Mouse (Mus musculus) cerebellum, postnatal 25 days (tissue): ENCODE data around the gene Brk1.

Source experiments
- DNase-seq, 2 experiments: peaks; one replicate each; pipeline ENCODE4 v3.0.0; 2021; ENCODE audit warnings: mixed read lengths in 2 of 2

Brk1 gene

DNA sequence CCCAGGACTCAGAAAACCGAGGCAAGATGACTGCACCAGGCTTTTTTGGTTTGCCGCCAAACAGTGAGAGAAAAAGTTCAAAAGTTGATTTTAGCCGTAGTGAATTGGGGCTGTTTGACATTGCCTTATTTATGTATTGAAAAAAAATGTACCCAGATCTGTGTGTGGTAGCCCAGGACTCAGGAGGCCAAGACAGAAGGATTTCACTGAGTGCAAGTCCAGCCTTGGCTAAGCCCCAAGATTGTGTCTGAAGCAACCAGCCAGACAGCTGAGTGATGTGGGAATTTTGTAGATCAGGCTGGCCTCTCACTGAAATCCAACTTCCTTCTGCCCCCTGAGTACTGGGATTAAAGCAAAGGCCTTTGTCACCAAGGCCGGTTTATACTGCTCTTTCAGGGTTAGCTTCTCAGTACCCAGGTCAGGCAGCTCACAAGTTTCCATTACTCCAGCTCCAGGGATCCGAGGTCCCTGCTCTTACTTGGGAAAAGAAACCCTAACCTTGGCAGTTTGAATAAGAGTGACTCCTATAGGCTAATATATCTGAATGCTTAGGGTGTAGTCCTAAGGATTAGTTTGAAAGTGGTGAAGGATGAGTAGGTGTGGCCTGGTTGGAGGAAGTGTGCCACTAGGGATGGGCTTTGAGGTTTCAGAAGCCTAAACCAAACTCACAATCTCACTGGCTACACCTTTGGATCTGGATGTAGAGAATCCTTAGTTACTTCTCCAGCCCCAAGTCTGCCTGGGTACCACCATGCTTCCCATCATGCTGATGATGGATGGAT is 20.6 kb downstream of the Brk1 start:
- peak; percentile 12 to 32 for DNase-seq

DNA sequence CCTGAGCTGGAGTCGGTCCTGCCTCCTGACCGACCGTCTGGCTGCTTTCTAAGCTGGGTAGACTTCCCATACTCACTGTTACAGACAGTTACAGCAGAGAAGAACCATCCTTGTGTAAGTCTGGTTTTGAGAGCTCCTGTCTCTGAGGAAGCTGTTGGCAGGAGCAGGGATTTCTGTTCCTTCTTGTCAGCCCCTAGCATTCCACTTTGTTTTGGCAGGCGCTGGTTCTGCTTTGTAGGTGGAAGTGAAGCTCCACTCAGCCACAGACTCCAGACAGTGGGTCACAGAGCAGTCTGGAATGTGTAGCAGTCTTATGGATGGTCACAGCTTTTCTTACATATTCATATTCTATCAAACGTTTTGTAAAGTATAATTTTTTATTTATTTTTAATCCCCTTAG is 25.8 kb downstream of the Brk1 start:
- no peak for DNase-seq

DNA sequence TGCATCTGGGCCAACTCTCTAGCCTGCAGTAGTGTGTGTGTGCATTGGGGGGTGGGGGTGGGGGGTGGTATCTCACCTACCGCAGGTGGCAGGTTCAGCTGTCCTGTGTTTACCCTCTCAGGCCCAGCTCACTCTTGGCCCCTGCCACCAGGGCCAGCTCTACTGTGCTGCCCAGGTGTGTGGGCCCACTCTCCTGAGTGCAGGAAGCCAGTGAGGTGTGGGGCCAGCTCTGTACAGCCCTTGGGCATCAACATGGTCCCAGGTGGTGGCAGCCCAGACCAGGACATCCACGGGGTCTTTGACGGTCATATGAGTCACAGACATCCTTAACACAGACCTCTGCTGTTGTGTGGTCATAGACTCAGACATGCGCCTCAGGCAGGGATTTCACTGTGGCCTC is 28.3 kb downstream of the Brk1 start:
- DNase-seq, result no peak

DNA sequence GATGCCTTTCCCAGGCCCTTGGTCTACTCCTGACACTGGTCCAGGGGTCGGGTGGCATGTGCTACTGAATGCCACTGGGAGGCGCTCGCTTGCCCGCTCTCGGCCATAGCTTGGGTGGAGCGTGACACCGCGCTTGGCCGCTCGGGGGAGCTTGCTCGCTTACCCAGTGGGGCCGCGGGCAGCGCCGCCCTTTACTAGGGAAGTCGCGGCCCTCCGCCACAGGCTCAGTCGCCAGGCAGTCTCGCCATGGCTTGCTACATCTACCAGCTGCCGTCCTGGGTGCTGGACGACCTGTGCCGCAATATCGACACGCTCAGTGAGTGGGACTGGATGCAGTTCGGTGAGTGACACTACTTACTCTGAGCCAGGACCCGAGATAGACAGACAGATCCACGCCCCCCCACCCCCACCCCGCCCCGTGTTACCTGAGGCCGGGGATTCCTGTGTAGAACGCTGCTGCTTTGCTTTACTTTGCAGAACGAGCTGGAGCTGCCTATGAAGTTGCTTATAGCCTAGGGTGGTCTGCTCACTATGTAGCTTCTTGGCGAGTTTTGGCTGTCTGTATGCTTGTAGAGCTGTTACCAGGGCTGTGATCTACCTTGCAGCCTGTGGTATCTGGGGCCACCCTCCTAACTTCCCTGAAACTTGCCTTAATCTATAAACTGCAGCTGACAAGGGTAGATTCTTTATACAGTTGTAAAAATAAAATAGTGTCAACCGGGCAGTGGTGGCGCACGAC is 33.9 kb downstream of the Brk1 start, which contains the start of gene Irak2:
Irak2 (plus strand) TSS at position 166 of the 739 bp plus-strand sequence.
- DNase-seq, result peak; percentile 94 to 98

DNA sequence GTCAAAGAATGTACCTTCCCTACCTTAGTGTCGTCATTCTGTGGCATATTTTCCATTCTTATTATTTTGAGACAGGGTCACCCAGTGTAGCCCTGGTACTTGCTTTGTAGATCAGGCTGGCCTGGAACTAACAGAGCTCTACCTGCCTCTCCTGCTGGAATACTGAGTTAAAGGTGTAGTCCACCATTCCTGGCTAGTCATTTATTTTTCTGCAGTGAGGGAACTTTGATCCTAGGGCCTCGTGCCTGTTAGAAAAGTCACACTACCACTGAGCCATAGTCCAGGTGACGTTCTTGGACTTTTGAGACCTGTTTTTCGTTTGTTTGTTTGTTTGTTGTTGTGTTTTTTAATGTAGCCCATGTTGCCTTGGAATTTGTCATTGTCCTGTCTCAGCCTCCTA is 34.6 kb downstream of the Brk1 start:
- DNase-seq, result no peak

DNA sequence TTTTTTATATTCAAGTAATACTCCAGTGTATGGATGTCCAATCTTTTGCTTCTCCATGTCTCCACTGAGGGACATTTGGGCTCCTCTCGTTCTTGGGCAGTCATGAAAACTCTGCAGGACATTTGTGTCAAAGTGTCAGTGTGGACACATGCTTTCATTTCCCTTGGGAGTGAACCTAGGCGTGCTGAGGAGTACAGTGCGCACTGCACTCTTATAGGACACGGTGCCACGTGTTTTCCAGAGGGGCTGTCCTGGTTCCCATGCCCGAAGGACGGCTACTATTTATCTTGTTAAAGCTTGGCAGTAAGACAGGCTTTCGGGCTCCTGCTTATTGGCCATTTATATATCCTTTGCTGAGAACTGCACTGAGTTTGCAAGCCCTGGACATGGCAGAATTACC is 38.0 kb downstream of the Brk1 start:
- no peak for DNase-seq

DNA sequence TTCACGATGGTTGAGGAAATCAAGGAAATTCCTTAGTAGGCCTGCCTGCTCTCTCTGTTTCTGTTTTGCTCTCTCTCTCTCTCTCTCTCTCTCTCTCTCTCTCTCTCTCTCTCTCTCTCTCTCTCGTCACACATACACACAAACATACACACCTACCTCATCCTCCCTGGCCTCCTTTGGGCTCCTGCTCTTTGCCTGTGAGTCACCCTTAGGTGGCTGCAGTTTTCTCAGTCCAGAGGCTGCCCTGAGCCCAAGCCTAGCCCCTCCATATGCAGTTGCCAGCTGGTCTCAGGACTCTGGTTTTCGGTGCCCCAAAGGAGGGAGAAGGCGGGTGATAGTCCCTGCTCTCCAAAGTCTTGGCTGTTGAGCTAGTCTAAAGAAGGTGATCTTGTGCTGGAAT is 38.4 kb downstream of the Brk1 start:
- no peak for DNase-seq

DNA sequence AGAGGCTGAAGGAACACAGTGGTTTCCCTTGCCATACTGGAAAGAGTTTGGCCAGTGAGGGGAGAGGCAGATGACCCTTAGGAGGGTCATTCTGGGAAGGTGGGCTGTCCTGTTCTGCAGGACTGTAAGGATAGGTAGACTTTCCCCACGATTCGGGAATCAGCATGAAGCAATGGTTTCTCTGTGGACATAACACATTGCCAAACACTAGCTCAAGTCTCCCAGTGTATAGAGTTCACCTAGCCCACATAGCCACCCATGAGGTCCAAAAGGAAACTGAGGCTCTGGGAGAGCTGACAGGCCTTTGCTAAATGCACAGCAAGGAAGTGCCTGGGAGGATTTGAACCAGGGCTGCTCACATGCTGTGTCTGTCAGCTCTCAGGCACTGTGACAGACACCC is 39.4 kb downstream of the Brk1 start:
- DNase-seq, result no peak

DNA sequence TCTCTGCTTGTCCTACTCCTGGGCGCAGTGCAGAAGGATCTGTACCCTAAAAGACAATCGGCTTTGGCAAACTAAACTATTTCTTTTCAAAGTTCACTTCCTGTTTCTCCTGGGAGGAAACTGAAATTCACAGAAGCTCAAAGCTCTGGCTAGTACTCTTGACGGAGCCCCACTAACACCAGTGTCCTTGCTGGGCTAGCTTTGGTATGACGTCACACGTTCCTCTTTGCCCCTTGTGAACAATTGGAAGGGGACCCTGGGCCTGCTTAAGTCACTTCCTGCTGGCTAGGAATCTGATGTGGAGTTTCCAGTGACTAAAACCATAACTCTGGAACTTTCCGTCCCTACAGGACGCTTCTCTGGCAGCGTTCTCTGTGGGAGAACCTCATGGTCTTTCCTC is 40.2 kb downstream of the Brk1 start:
- no peak for DNase-seq

DNA sequence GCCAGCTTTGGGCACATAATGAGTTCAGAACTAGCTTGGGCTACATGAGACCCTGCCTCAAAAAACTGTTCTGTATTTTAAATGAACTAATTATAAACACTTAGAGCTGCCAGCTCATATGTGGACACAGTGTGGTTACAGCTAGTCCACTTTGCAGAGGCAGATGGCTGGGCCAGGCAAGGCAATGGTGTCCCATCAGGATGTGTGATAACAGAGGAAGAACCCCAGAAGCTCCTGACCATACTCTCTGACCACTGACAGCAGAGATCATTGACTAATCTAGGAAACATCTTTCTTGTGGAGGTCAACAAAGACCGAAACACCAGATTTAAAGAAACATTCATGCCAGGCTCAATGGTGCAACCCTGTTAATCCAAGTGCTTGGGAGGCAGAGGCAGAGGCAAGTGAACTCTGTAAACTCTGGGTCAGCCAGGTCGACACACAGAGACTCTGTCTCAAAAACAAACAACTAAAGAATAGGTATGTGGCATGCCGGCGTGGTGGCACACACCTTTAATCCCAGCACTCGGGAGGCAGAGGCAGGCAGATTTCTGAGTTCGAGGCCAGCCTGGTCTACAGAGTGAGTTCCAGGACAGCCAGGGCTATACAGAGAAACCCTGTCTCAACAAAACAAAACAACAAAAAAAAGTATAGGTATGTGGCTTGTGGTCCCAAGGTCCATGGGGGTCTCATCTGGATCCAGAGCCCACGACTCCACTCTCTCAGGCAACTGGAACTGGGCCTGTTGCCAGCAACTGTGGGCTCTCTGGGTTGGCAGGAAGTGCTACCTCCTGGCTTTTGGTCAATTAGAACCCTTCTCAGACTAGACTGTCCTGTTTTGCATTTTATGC is 45.0 kb downstream of the Brk1 start:
- no peak for DNase-seq

DNA sequence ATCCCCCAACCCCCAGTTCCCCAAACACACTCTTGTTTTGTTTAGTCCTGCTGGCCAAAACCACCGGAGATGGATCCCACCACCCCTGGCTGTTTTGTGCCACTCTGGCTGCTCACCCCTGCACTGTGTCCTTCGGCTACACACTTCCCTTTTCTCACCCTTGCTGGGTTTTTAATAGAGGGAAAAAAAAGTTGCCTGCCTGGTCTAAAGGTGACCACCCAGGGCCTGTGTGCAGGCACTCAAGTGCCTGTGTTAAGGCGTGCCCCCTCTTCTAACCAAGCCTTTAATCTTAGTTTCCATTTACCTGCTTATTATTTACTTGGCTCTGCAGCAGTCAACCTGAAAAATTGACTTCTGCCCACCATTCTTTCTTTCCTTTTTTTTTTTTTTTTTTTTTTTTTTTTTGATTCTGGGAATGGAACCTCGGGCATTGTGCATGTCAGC is 45.6 kb downstream of the Brk1 start:
- no peak for DNase-seq

DNA sequence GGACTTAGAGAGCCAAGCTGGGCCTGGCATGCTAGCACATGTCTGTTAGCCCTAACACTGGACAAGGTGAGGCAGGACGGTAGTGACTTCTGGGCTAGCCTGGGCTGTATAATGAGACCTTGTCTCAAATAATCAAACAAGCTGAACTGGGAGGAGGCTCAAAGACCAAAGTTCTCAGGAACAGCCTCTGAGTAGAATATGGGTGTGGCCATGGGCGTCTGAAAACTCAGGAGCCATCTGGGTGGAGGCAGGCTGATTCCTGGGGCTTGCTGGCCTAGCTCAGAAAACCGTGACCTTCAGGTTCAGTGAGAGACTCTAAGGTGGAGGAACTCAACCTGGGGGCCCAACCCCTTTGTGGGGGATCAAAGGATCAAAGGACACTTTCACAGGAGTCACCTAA is 47.1 kb downstream of the Brk1 start:
- no peak for DNase-seq

DNA sequence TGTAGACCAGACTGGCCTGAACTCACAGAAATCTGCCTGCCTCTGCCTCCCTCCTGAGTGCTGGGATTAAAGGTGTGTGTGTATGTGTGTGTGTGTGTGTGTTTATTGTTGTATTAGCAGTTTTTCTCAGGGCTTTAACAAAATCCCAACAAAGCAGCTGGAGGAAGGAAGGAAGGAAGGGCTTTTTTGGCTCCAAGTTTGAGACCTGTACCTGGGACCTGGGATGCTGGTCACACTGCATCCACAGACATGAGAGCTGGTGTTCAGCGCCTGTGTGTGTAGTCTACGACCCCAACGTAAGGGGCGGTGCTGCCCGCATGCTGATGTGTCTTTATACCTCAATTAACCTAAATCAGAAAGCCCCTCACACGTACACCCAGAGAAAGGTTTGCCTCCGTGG is 49.0 kb downstream of the Brk1 start:
- no peak for DNase-seq

DNA sequence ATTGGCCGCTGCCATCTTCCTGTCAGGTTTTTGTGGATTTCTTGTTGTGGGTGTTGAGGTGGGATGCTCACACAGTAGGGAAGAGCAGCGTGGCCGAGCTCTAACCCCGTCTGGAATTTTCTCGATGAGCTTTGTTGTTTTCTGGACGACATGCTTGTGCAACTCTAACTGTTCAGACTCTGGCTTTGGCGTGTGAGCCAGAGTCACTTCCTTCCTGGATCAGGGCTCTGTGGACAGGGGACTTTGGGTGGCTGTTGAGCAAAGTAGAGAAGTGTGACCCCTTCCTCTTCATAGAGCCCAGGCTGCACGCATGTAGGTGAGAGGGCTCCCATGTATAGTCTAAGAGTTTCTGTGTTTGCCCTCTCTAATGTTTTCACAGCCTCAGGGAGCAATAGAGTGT is 49.5 kb downstream of the Brk1 start:
- DNase-seq, result no peak

DNA sequence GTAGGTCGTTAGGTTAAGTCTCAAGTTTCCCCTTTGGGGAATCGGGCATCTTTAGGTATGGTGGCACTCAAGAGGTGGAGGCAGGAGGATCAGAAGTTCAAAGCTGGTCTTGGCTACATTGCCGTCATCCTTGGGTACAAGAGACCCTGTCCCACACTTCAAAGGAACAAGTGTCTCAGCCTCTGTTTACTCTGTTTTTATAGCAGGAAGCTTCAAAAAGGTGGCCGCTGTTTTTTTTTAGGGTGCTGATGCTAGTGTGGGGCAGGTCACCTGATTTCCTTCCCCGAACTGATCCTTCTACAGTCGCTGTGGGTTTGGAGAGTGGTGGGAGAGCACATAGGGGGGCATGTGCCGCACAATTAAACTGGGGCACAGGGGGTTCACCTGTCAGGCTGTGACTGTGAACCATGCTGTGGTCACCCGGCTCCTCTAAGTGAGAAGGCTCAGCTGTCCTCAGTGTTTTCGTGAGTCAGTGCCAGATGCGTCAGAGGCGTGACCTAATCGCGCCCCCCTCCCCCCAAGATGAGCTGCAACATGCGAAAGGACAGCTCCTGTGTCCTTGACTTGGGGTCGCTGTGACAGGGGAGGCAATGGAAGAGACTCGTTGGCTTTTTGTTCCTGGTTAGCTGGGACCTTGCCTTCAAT is 50.3 kb downstream of the Brk1 start:
- no peak for DNase-seq

DNA sequence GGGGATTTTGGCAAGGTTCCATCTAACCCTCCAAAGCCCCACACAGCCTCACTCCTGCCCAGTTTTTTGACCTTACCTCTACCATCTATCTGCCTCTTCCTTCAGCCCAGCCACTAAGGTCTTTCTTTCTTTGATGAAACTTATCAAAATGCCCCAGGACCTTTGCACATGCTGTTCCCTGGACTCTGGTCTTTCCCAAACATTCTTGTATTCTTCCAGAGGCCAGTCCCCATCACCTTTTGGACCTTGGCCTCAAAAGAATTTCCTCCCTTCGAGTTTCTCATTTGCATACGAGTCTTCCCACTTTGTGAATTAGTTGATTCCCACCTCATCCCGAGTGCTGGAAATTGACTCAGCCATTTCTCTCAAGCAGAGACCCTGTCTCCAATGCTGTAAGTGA is 50.9 kb downstream of the Brk1 start:
- no peak for DNase-seq

DNA sequence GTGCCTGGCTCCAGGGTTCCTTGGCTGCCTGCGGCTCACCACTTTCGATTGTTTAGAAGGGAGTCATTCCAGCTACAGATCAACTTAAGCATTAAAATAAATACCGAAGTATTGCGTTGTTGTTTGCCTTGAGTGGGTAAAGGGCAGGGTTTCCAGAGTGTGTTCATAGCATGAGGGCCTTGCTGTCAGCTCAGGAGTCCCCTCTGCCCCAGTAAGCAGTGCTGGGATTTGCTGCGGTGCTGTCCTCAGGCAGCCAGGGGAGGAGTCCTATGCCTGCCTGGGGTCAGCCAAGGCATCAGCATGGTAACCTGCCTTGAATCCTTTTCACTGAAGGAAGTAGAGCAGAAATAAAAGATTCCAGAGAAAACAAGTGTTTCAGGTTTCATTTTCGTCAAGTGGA is 52.3 kb downstream of the Brk1 start:
- DNase-seq, result no peak

DNA sequence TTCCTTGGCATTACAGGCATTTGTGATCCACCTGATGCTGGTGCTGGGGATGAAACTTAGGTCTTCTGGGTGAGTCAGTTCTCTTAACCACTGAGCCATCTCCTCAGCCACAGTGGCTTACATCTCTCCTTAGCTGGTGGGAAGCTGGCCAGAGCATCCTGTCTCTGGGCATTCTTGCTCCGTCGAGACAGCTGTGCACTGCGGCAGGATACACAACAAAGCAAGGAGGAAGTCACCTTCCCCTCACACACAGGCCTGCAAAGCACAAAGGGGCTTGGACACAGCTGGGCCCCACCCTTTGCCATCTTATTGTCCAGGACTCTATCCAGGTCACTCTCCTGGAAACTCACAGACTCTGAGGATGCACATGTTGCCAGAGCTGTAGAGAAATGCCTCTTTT is 53.7 kb downstream of the Brk1 start:
- no peak for DNase-seq

DNA sequence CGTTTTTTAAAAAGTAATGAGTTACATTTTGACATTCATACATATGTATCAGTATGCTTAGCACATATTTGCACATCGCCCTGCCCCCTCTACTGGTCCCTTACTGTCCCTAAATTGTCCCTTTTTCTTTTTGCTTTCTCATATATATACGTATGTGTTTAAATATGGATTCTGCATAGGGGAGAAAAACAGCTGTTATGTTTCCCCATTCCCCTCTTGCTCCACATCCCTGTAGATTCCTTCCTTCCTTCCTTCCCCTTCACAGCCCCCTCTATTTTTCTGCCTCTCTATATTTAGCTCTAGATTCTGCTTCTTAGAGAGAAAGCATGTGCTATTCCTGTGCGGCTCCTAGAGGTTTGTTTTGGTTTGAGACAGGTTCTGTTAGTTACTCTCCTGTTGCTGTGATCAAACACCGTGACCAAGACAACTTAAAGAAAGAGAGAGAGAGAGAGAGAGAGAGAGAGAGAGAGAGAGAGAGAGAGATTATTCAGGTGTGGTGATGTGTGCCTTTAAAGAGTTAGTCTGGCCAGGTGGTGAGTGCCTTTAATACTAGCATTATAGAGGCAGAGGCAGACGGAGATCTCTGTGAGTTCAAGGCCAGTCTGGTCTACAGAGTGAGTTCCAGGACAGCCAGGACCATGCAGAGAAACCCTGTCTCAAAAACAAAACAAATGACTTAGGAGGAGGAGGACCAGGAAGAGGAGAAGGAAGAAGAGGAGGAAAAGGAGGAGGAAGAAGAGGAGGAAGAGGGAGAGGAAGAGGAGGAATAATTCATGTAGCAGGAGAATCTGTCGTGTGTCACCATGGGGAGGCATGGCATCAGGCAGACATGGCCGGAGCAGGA is 55.3 kb downstream of the Brk1 start:
- DNase-seq, result no peak

DNA sequence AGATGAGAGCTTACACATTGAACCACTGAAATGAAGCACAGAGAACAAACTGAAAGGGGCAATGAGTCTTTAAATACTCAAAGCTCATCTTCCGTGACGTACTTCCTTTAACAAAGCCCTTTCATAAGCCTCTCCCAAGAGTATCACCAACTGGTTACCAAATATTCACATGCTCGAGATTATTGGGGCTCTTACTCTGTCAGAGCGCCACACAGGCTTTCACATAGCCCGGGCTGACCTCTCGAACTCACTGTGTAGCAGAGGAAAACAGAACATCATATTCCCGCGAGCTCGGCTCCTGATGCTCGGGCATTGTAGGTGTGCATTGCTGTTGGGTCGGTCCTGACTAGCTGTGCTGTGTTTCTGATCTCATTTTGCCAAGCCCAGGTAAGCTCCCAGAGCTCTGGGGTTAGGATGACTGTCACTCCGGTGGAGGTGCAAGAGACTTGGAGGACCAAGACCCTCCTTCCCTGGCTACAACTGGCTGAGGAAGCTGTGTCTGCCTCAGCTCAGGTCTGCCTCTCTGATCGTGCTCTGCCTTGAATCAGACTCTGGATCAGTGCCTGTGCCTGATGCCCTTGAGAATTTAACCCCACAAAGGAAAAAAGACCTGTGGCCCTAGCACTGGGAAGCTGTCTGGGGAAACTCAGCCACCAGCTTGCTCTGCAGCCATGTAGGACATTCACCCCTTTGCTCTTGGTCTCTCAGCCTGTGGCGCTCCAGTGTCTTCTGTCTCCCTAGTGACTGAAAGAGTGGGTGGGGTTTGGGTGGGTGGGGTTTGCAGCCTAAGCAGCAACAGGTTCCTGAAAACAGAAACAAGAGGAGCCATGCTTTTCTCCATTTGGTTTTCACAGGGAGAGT is 56.1 kb downstream of the Brk1 start:
- DNase-seq, result no peak
